Mouse (Mus musculus): ENCODE results near the gene Zfp398.

The Zfp398 gene

GRCm38 (mm10) chr6:47835482-47835983, at the start of gene Zfp398:
Gene Zfp398, plus strand, starts transcription at chr6:47835661.
- DNase-seq (ENCODE audit: low read depth, low spot score): peak; percentile 86

GRCm38 (mm10) chr6:47787941-47788736, 47.3 kb upstream of the Zfp398 start:
- DNase-seq (ENCODE audit: low read depth, low spot score): no peak

- no peak for DNase-seq (ENCODE audit: low read depth, low spot score)
These were observed 46.6 kb upstream of the Zfp398 start for GRCm38 (mm10) chr6:47788821-47789220.

- DNase-seq (ENCODE audit: low read depth, low spot score): no peak
These were observed 44.7 kb upstream of the Zfp398 start for GRCm38 (mm10) chr6:47790745-47791144.

GRCm38 (mm10) chr6:47792533-47792932, 42.9 kb upstream of the Zfp398 start:
- no peak for DNase-seq (ENCODE audit: low read depth, low spot score)

GRCm38 (mm10) chr6:47793284-47793683, 42.2 kb upstream of the Zfp398 start:
- DNase-seq (ENCODE audit: low read depth, low spot score): no peak

GRCm38 (mm10) chr6:47794106-47794830, 41.2 kb upstream of the Zfp398 start:
- no peak for DNase-seq (ENCODE audit: low read depth, low spot score)

GRCm38 (mm10) chr6:47799079-47799478, 36.4 kb upstream of the Zfp398 start:
- DNase-seq (ENCODE audit: low read depth, low spot score): no peak

- no peak for DNase-seq (ENCODE audit: low read depth, low spot score)
These were observed 29.9 kb upstream of the Zfp398 start for GRCm38 (mm10) chr6:47805520-47805919.

- DNase-seq (ENCODE audit: low read depth, low spot score): no peak
These were observed 28.0 kb upstream of the Zfp398 start for GRCm38 (mm10) chr6:47807419-47807818.

GRCm38 (mm10) chr6:47808545-47808944, 26.9 kb upstream of the Zfp398 start:
- no peak for DNase-seq (ENCODE audit: low read depth, low spot score)

GRCm38 (mm10) chr6:47809053-47809452, 26.4 kb upstream of the Zfp398 start:
- DNase-seq (ENCODE audit: low read depth, low spot score): no peak

GRCm38 (mm10) chr6:47810181-47810580, 25.3 kb upstream of the Zfp398 start:
- no peak for DNase-seq (ENCODE audit: low read depth, low spot score)

GRCm38 (mm10) chr6:47811324-47811723, 24.1 kb upstream of the Zfp398 start:
- DNase-seq (ENCODE audit: low read depth, low spot score): no peak

GRCm38 (mm10) chr6:47812271-47812915, 23.1 kb upstream of the Zfp398 start:
- no peak for DNase-seq (ENCODE audit: low read depth, low spot score)

GRCm38 (mm10) chr6:47813257-47813878, 22.1 kb upstream of the Zfp398 start, which contains the start of gene Pdia4:
Gene Pdia4, minus strand, starts transcription at chr6:47813430.
- peak; percentile 97 for DNase-seq (ENCODE audit: low read depth, low spot score)

- DNase-seq (ENCODE audit: low read depth, low spot score): no peak
These were observed 19.3 kb upstream of the Zfp398 start for GRCm38 (mm10) chr6:47816151-47816550.

GRCm38 (mm10) chr6:47818721-47819120, 16.7 kb upstream of the Zfp398 start:
- DNase-seq (ENCODE audit: low read depth, low spot score): no peak

GRCm38 (mm10) chr6:47819626-47820325, 15.7 kb upstream of the Zfp398 start:
- DNase-seq (ENCODE audit: low read depth, low spot score): no peak

GRCm38 (mm10) chr6:47821236-47821635, 14.2 kb upstream of the Zfp398 start:
- DNase-seq (ENCODE audit: low read depth, low spot score): no peak

- DNase-seq (ENCODE audit: low read depth, low spot score): no peak
These were observed 13.7 kb upstream of the Zfp398 start for GRCm38 (mm10) chr6:47821776-47822175.
